Mouse (Mus musculus) olfactory bulb, adult 2 months (tissue): Measurements from ENCODE around the gene Top1.

Experiments used
- CTCF ChIP-seq: fragments of 200-500 bp; IDR thresholded peaks from 2 replicates; pipeline ENCODE4 v1.5.1; 2012; ENCODE audit warnings: low read depth, mild to moderate bottlenecking, low read length, moderate library complexity; ENCODE audit not compliant: insufficient read depth
- POLR2A ChIP-seq: fragments of 200-500 bp; IDR thresholded peaks from 2 replicates; pipeline ENCODE4 v1.6.1; 2012; ENCODE audit warnings: mild to moderate bottlenecking, low read depth, low read length, moderate library complexity; ENCODE audit not compliant: insufficient read depth

DNA sequence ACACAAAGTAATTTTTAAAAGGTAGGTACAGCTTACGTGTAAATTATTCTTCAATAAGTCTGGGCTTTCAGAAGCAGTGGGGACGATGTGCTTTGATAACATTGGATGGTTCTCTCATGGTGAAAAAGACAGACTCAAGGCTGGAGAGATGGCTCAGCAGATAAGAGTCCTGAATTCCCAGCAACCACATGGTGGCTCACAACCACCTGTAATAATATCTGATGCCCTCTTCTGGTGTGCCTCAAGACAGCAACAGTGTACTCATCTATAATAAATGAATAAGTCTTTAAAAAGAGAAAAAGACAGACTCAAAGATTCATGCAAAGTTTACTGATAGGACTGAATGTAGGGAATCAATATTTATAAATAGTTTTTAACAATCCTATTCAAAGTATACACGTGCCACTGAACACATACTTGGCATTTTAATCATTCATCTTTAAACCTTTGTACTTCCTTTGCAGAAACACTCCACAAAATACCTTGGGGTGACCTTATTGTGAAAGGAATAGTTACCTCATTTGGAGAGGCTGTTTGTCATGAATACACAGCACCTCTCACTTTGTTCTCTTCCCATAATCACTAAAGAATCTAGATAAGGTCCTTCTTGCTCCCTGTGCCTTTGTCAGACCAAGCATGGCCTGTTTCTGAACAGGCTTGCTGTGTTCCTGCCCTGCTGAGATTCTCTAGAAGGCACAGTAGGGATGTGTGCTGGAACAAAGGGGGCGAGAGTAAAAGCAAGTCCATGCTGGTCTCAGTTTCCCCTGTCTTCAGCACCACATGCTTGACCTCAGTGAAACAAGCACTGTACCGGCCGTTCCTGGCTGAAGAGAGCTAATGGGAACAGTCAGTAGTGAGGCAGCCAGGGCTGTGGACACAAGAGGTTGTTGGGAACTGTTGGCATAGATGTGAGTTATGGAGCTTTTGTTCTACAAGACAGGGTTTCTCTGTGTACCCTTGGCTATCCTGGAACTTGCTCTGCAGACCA, 80.5 kb downstream of the Top1 start:
- TF ChIP-seq CTCF = no peak
- no peak for TF ChIP-seq POLR2A
